Mouse (Mus musculus) CD4-positive, CD25-positive, alpha-beta regulatory T cell, adult 9 weeks (primary cell): Measurements from ENCODE around the gene Olfr1495. TPM values are rescaled to one million over a fixed set of nuclear protein-coding genes. Genes with fewer than 3 reads are reported as not detected.

Experiments used
- polyA plus RNA-seq: library from polyadenylated mRNA; unstranded; fragments of 100-300 nt; shearing (Covaris generic); gene quantifications from one replicate; pipeline ENCODE4 v1.2.1, GENCODE M21; 2017

The Olfr1495 gene
- polyA plus RNA-seq: not detected

DNA sequence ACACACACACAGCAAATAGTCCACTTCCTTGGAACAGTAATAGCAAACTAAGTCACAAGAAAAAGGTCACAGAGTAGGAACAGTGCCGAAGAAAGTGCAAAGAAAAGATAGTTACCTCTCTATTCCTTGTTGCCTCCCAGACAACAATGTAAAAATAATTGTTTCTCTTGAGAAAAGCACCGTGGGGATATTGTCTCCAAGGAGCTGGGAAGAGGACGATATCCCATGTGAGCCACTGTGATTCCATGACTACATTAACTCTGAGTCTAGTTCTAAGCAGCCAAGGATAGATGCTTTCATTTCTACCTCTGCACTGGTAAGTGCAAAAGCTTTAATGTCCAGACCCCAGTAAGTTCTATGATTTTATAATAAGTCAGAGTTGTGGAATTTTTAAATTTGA lies at the start of gene Olfr1495:
Gene Olfr1495 (plus strand): TSS at position 301 of the 400 bp plus-strand sequence.

DNA sequence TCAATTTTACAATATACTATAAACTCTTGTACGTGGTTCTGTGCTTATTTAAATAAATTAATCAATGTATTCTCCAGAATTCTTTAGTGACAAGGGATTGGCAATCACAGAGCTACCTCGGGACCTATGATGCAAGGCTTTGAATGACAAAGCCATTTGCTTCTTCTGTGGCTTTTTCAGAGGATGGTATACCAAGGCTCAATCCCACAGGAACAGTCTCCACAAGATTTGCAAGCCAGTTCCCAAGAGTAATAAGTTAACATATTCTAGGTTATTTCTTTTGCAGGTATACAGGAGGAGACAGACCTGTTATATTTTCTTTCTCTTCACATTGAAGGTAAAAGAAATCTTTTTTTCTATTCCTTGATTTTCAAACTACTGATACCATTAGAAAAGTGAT lies 41.4 kb upstream of the Olfr1495 start, which contains the start of gene Olfr1493-ps1:
Gene Olfr1493-ps1 (plus strand): TSS at position 301 of the 400 bp plus-strand sequence.

DNA sequence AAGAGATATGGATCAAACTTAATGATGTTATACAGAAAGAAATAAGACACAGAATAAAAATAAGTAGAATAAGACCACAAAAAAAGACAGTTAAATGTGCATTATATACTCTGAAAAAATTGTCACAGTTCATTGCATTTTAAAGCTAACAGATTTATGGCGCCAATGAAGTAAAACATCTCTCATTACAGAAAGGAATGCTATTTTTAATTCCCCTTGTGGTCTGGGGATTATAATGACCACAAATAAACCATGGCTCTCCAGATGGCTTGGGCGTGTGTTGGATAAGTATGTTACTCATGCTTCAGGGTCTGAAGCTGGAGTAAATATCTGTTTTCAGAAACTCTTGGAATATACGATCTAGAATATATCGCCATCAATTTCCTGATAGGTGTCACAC lies 25.0 kb upstream of the Olfr1495 start, which contains the start of gene Olfr1494:
Gene Olfr1494 (plus strand): TSS at position 301 of the 400 bp plus-strand sequence.

DNA sequence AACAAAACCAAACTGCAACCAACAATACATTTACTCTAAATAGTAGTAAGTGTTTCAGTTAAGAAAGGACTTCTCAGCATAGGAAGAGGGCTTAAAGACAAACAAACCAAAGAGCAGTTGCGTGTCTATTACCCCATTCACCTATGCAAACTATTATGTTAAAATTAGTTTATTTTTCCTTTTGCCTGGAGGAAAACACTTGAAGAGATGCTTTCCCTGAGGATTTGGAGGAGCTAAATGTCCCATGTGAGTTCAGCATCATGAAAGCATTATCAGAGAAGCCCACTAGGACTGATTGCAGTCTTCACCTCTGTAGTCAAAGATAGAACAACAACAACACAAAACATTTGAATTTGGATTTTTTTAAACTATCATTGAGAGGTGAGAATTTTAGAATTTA lies 13.2 kb downstream of the Olfr1495 start, which contains the start of gene Olfr1496:
Gene Olfr1496 (plus strand): TSS at position 301 of the 400 bp plus-strand sequence.

DNA sequence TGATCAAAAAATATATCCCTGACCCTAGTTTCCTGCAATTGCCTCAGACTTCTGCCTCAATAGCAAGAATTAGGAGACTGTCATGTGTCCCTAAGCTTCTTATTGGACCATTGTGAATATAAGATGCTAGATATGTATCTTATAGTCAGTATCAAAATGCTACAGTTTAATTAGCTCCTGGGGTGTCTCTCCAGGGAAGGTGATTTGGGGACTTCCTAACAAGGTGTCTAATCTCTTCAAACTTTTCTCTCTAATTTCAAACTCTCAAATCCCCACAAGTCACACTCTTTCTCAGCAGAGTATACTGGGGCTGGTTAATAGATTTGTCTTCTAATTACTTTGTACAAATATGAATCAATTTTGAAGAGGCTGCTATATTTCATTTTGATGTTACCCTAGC lies 33.7 kb downstream of the Olfr1495 start, which contains the start of gene Olfr1497:
Gene Olfr1497 (minus strand): TSS at position 101 of the 400 bp plus-strand sequence.

DNA sequence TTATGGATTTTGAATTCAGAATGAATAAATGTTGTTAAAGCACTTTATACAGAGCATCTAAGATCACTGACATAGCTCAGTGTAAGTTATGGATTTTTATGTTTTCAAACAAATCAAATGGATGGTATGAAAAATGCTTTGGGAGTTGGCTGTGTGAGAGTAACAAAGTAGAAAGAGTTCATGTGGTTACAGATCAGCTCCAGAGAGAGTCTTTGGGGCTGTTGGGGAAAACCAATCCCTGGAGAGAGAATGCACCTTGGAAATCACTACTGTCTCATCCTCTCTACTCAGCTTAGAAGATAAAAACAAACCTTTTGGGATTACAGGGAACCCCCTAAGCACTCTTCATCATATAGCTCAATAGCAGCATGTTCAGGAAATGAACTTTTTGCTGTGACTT lies 54.9 kb downstream of the Olfr1495 start, which contains the start of gene Olfr1499:
Gene Olfr1499 (minus strand): TSS at position 101 of the 400 bp plus-strand sequence.

Other genes with a start within 250 kb of the Olfr1495 start
- not detected for gene Olfr1480, start 236.7 kb upstream of the Olfr1495 start, polyA plus RNA-seq
- not detected for gene Olfr1484, start 181.1 kb upstream of the Olfr1495 start, polyA plus RNA-seq
- gene Olfr1487, start 147.2 kb upstream of the Olfr1495 start, polyA plus RNA-seq: not detected
- gene Olfr1489, start 133.0 kb upstream of the Olfr1495 start, polyA plus RNA-seq: not detected
- not detected for gene Olfr1490, start 113.5 kb upstream of the Olfr1495 start, polyA plus RNA-seq
- not detected for gene Olfr1491, start 67.3 kb upstream of the Olfr1495 start, polyA plus RNA-seq
- not detected for gene Olfr1493-ps1, start 41.3 kb upstream of the Olfr1495 start, polyA plus RNA-seq
- not detected for gene Olfr1494, start 24.9 kb upstream of the Olfr1495 start, polyA plus RNA-seq
- not detected for gene Olfr1496, start 13.3 kb downstream of the Olfr1495 start, polyA plus RNA-seq
- not detected for gene Olfr1497, start 33.6 kb downstream of the Olfr1495 start, polyA plus RNA-seq
- gene Olfr1499, start 54.8 kb downstream of the Olfr1495 start, polyA plus RNA-seq: not detected
- gene Olfr1500, start 65.9 kb downstream of the Olfr1495 start, polyA plus RNA-seq: not detected
- gene Olfr1501, start 86.1 kb downstream of the Olfr1495 start, polyA plus RNA-seq: not detected
- not detected for gene Olfr1502, start 97.2 kb downstream of the Olfr1495 start, polyA plus RNA-seq
- gene Olfr1504, start 133.3 kb downstream of the Olfr1495 start, polyA plus RNA-seq: not detected
- not detected for gene Olfr1505, start 148.9 kb downstream of the Olfr1495 start, polyA plus RNA-seq